Mouse (Mus musculus) hindbrain, postnatal 0 days (tissue): ENCODE measurements around the gene Tbx1. TPM values are rescaled to one million over a fixed set of nuclear protein-coding genes. Genes with fewer than 3 reads are reported as not detected.

ENCODE experiments used
- ATAC-seq: fragments of 200-750 bp; cut with Nextera tagmentation; 2 replicates; pipeline ENCODE4 v1.8.0; 2017; ENCODE audit warnings: mild to moderate bottlenecking, moderate TSS enrichment, moderate library complexity
- DNase-seq: peaks from one replicate; pipeline ENCODE4 v3.0.0-alpha.2; 2015; ENCODE audit warnings: low spot score
- H3K27ac ChIP-seq: fragments of 300-500 bp; sonication (generic); 2 replicates; pipeline ENCODE4 v1.5.1; 2014; ENCODE audit warnings: mild to moderate bottlenecking
- H3K27me3 ChIP-seq: fragments of 300-500 bp; sonication (generic); 2 replicates; pipeline ENCODE4 v1.6.1; 2014; ENCODE audit warnings: low read length, mixed read lengths; ENCODE audit not compliant: insufficient read depth
- H3K36me3 ChIP-seq: fragments of 300-500 bp; sonication (generic); 2 replicates; pipeline ENCODE4 v1.6.1; 2014; ENCODE audit warnings: low read length, mixed read lengths; ENCODE audit not compliant: insufficient read depth
- H3K4me1 ChIP-seq: fragments of 300-500 bp; sonication (generic); 2 replicates; pipeline ENCODE4 v1.6.1; 2014; ENCODE audit warnings: antibody characterized with exemption, low read length, mixed read lengths; ENCODE audit not compliant: insufficient read depth
- H3K4me2 ChIP-seq: fragments of 300-500 bp; sonication (generic); 2 replicates; pipeline ENCODE4 v1.6.1; 2014; ENCODE audit warnings: low read depth, mild to moderate bottlenecking, low read length, moderate library complexity, mixed read lengths
- H3K4me3 ChIP-seq: fragments of 300-500 bp; sonication (generic); 2 replicates; pipeline ENCODE4 v1.5.1; 2014; ENCODE audit warnings: low read length
- H3K9ac ChIP-seq: fragments of 300-500 bp; sonication (generic); replicated peaks from 2 replicates; pipeline ENCODE4 v1.6.1; 2014; ENCODE audit warnings: mild to moderate bottlenecking, low read length, moderate library complexity, mixed read lengths
- H3K9me3 ChIP-seq: fragments of 300-500 bp; sonication (generic); 2 replicates; pipeline ENCODE4 v1.6.1; 2016; ENCODE audit warnings: low read length, mixed read lengths
- CTCF ChIP-seq: IDR thresholded peaks from 2 replicates; pipeline ENCODE4 v1.5.1; 2016; ENCODE audit warnings: antibody characterized with exemption, control low read depth, low read depth
- WGBS: fragments of 180-500 bp; shearing (Covaris S2); extraction: QIAGEN DNeasy Blood & Tissue Kit; methylation state at CpG from one replicate; pipeline ENCODE4 v1.1.7; 2014; 5-methylcytosine and 5-hydroxymethylcytosine counted together
- polyA plus RNA-seq: library from polyadenylated mRNA; unstranded; fragments of >200 nt; fragmentation: Nextera tagmentation; extraction: Ambion mirVana; gene quantifications from 2 replicates; pipeline ENCODE4 v1.2.1, GENCODE M21; 2015
- total RNA-seq: library from RNA; depleted of rRNA; stranded (reverse); fragments of >200 nt; gene quantifications from 2 replicates; pipeline ENCODE4 v1.2.3, GENCODE M21; 2014

The Tbx1 gene
- total and polyA plus RNA-seq, 2 experiments from 2014 or later = 0.37 to 0.51 TPM

- Histone ChIP-seq H3K4me1 (peaks cover 7% of the 10 kb centered on the region; the same call in 1 of the 2 replicates), H3K4me2 (no peak overlapping the region), H3K36me3 (no peaks in the 10 kb centered on the region), H3K27me3 (no peaks in the 10 kb centered on the region), H3K4me3 (no peak overlapping the region), H3K9me3 (no peaks in the 10 kb centered on the region), H3K27ac (no peak overlapping the region), H3K9ac (no peak overlapping the region)
- 63% methylated on average over 2 of the region's 2 CpGs for WGBS
- ATAC-seq = no peak
- TF ChIP-seq CTCF = no peak
- DNase-seq = no peak
These were observed 42.3 kb upstream of the Tbx1 start for GRCm38 (mm10) chr16:18632816-18633215.

- peak; percentile 46 for DNase-seq
These were observed 41.6 kb upstream of the Tbx1 start for GRCm38 (mm10) chr16:18632059-18632458.

GRCm38 (mm10) chr16:18631141-18631540, 40.7 kb upstream of the Tbx1 start:
- ATAC-seq = no peak

More at GRCm38 (mm10) chr16:18632059-18632458, 41.6 kb upstream of the Tbx1 start:
- Histone ChIP-seq H3K27me3 (no peaks in the 10 kb centered on the region), H3K27ac (no peak overlapping the region), H3K9me3 (no peaks in the 10 kb centered on the region), H3K4me1 (peaks cover 14% of the 10 kb centered on the region), H3K4me3 (no peak overlapping the region), H3K36me3 (no peaks in the 10 kb centered on the region), H3K4me2 (no peak overlapping the region), H3K9ac (no peak overlapping the region)
- no peak for ATAC-seq
- peak; percentile 49 for TF ChIP-seq CTCF
- 45% methylated on average over 3 of the region's 3 CpGs for WGBS

GRCm38 (mm10) chr16:18630291-18630690, 39.8 kb upstream of the Tbx1 start:
- H3K27ac ChIP-seq = peak overlapping the region; percentile 88
- TF ChIP-seq CTCF = no peak
- H3K4me2 ChIP-seq = peak overlapping the region; percentile 81
- H3K4me1 ChIP-seq = peaks cover 21% of the 10 kb centered on the region
- peak overlapping the region; percentile 84 for H3K4me3 ChIP-seq
- 45% methylated on average over 5 of the region's 5 CpGs for WGBS
- no peak for ATAC-seq
- no peaks in the 10 kb centered on the region for H3K9me3 ChIP-seq
- no peaks in the 10 kb centered on the region; the same call in 1 of the 2 replicates for H3K36me3 ChIP-seq
- H3K27me3 ChIP-seq = peaks cover 2% of the 10 kb centered on the region; the same call in 1 of the 2 replicates
- no peak for DNase-seq
- peak overlapping the region; percentile 91 for H3K9ac ChIP-seq

More at GRCm38 (mm10) chr16:18631141-18631540, 40.7 kb upstream of the Tbx1 start:
- no peak for DNase-seq
- WGBS = 54% methylated on average over 7 of the region's 7 CpGs
- Histone ChIP-seq H3K4me3 (no peak overlapping the region), H3K36me3 (no peaks in the 10 kb centered on the region), H3K27ac (no peak overlapping the region), H3K4me1 (peaks cover 18% of the 10 kb centered on the region), H3K27me3 (no peaks in the 10 kb centered on the region), H3K9ac (no peak overlapping the region), H3K9me3 (no peaks in the 10 kb centered on the region), H3K4me2 (no peak overlapping the region)
- no peak for TF ChIP-seq CTCF

- peaks cover 5% of the 10 kb centered on the region for H3K36me3 ChIP-seq
- DNase-seq (peak; percentile 82), ATAC-seq (peak; percentile 65)
These were observed 39.1 kb upstream of the Tbx1 start, which contains the start of gene Sept5 for GRCm38 (mm10) chr16:18629390-18630231. Gene Sept5 (minus strand): TSS chr16:18629954.

GRCm38 (mm10) chr16:18628948-18629340, 38.5 kb upstream of the Tbx1 start:
- peak overlapping the region; percentile 81 for H3K4me2 ChIP-seq
- H3K9ac ChIP-seq = peak overlapping the region; percentile 91
- TF ChIP-seq CTCF = no peak
- H3K4me3 ChIP-seq = peak overlapping the region; percentile 84
- H3K4me1 ChIP-seq = peaks cover 21% of the 10 kb centered on the region
- DNase-seq (no peak), ATAC-seq (peak; percentile 0; the same call in 1 of the 2 replicates)
- H3K27ac ChIP-seq = peak overlapping the region; percentile 88
- no peaks in the 10 kb centered on the region for H3K9me3 ChIP-seq
- 18% methylated on average over 2 of the region's 2 CpGs for WGBS
- H3K27me3 ChIP-seq = peaks cover 8% of the 10 kb centered on the region; the same call in 1 of the 2 replicates
- H3K36me3 ChIP-seq = peaks cover 9% of the 10 kb centered on the region

More at GRCm38 (mm10) chr16:18629390-18630231, 39.1 kb upstream of the Tbx1 start, which contains the start of gene Sept5:
- Histone ChIP-seq H3K4me1 (peaks cover 21% of the 10 kb centered on the region), H3K27me3 (peaks cover 8% of the 10 kb centered on the region; the same call in 1 of the 2 replicates), H3K4me2 (peak within 1 kb of the TSS; percentile 81), H3K27ac (peak within 1 kb of the TSS; percentile 88), H3K4me3 (peak within 1 kb of the TSS; percentile 84), H3K9ac (peak within 1 kb of the TSS; percentile 91), H3K9me3 (no peaks in the 10 kb centered on the region)
- under 1% methylated on average over 64 of the region's 93 CpGs for WGBS
- no peak for TF ChIP-seq CTCF
